Mouse (Mus musculus) liver, postnatal 0 days (tissue): ENCODE data around the gene Agrp.

Experiments used
- CTCF ChIP-seq: sonication (generic); IDR thresholded peaks from 2 replicates; pipeline ENCODE4 v1.5.1; 2016; ENCODE audit warnings: antibody characterized with exemption, low read depth
- EP300 ChIP-seq: IDR thresholded peaks from 2 replicates; pipeline ENCODE4 v1.6.1; 2016; ENCODE audit warnings: antibody characterized with exemption, low read depth, mild to moderate bottlenecking

DNA sequence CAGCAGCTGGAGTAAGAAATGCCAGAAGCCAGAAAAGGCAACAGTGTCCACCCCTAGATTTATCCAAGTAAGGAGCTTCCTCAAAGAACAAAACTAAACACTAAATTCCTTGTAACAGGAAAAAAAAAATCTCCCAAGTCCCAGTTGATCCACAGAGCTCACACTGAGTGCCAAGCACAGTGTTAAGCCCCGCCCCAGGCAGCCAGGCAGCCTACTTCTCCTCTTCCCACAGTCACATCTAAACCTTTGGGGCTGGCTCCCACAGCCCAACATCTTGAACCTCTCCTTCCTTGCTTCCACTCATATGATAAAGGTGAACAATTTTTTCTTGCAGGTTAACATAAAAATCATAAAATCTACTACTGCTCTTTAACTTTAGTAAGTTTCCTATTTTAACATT lies 73.3 kb downstream of the Agrp start:
- TF ChIP-seq CTCF (no peak), EP300 (no peak)
